Mouse (Mus musculus) lung, adult 2 months (tissue): ENCODE results near the gene Prkca.

Experiments
- CTCF ChIP-seq: fragments of 200-500 bp; IDR thresholded peaks from 2 replicates; pipeline ENCODE4 v1.5.1; 2011; ENCODE audit warnings: mild to moderate bottlenecking, low read length, control low read depth; ENCODE audit not compliant: insufficient read depth
- POLR2A ChIP-seq: fragments of 200-500 bp; IDR thresholded peaks from 2 replicates; pipeline ENCODE4 v1.6.1; 2011; ENCODE audit warnings: low read depth, mild to moderate bottlenecking, control low read depth, low read length, borderline replicate concordance; ENCODE audit errors: extremely low read depth

GRCm38 (mm10) chr11:108344759-108345158 lies 1.0 kb upstream of the Prkca start:
- TF ChIP-seq POLR2A (no peak), CTCF (no peak)
